Mouse (Mus musculus) ES-Bruce4 (cell line): ENCODE data around the gene Rnase4. TPM values are rescaled to one million over a fixed set of nuclear protein-coding genes. Genes with fewer than 3 reads are reported as not detected.

ENCODE experiments used
- H3K27ac ChIP-seq: 2 replicates; pipeline ENCODE4 v1.5.1; 2012; ENCODE audit warnings: low read length, inconsistent platforms; ENCODE audit not compliant: insufficient read depth
- H3K27me3 ChIP-seq: 2 replicates; pipeline ENCODE4 v1.6.1; 2012; ENCODE audit warnings: mild to moderate bottlenecking, low read length, inconsistent platforms; ENCODE audit not compliant: control insufficient read depth, poor library complexity, insufficient read depth, severe bottlenecking
- H3K36me3 ChIP-seq: 2 replicates; pipeline ENCODE4 v1.6.1; 2012; ENCODE audit warnings: inconsistent platforms, mild to moderate bottlenecking, low read length, moderate library complexity; ENCODE audit not compliant: control insufficient read depth, poor library complexity, insufficient read depth, severe bottlenecking
- H3K4me1 ChIP-seq: one replicate; pipeline ENCODE4 v1.8.1; 2011; ENCODE audit warnings: low read length; ENCODE audit not compliant: control insufficient read depth, insufficient read depth
- H3K4me3 ChIP-seq: 2 replicates; pipeline ENCODE4 v1.5.1; 2011; ENCODE audit warnings: low read depth, mild to moderate bottlenecking, low read length
- H3K9ac ChIP-seq: 2 replicates; pipeline ENCODE4 v1.6.1; 2012; ENCODE audit warnings: low read depth, mild to moderate bottlenecking, inconsistent platforms; ENCODE audit not compliant: poor library complexity, severe bottlenecking
- H3K9me3 ChIP-seq: replicated peaks from 2 replicates; pipeline ENCODE4 v1.6.1; 2012; ENCODE audit warnings: mild to moderate bottlenecking, low read length, inconsistent platforms; ENCODE audit not compliant: control insufficient read depth, poor library complexity, insufficient read depth, severe bottlenecking
- CTCF ChIP-seq: IDR thresholded peaks from one replicate; pipeline ENCODE4 v1.8.1; 2011; ENCODE audit warnings: low read depth, low read length
- EP300 ChIP-seq: IDR thresholded peaks from 2 replicates; pipeline ENCODE4 v1.6.1; 2011; ENCODE audit warnings: low read depth, low read length; ENCODE audit not compliant: insufficient read depth
- POLR2A ChIP-seq: IDR thresholded peaks from one replicate; pipeline ENCODE4 v1.8.1; 2011; ENCODE audit warnings: low read length; ENCODE audit not compliant: insufficient read depth
- polyA plus RNA-seq: library from polyadenylated mRNA; stranded (reverse); fragments of >200 nt; gene quantifications from 2 replicates; pipeline ENCODE4 v1.2.4, GENCODE M21; 2011; ENCODE audit warnings: low read depth; ENCODE audit not compliant: missing spikeins, insufficient read depth, insufficient read length

Rnase4 gene
- polyA plus RNA-seq, 1 experiment = 7.2 TPM

DNA sequence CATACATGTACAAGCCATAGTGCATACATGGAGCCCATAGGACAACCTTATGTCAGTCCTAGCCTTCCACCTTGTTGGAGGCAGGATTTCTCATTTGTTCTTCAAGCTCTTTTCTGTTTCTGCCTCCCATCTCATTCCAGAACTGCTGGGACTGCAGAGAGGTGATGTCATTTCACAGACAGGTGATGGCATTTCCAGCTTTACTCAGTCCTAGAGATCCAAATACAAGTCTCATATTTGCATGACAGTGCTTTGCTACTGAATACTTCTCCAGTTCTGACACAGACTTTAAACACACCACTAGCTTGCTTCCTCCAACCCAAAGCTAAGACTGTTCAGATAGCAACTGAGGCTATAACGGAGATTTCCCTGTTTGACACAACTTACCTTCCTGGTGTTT lies 11.7 kb upstream of the Rnase4 start:
- Histone ChIP-seq H3K27me3 (no peaks in the 10 kb centered on the region), H3K4me3 (no peak overlapping the region), H3K4me1 (peaks cover 1% of the 10 kb centered on the region), H3K36me3 (no peaks in the 10 kb centered on the region), H3K27ac (no peak overlapping the region), H3K9ac (no peak overlapping the region), H3K9me3 (no peaks in the 10 kb centered on the region)
- TF ChIP-seq EP300 (no peak), POLR2A (no peak), CTCF (no peak)

DNA sequence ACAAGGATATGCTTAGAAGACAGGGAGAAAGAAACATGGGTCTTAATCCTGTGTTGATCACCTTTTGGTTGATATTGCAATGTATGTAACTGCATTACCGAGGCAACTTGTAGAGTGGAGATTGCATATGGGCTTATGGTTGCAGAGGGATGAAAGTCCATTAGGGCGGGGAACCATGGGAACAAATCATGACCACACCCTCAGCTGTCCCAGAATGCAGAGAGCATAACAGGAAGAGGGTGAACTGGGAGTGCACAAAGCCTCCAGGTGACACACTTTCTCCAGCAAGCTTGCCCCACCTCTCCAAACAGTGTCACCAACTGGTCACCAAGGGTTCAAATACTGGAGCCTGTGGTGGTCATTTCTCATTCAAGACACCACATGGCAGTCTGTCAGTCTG lies 9.8 kb upstream of the Rnase4 start:
- Histone ChIP-seq H3K27ac (no peak overlapping the region), H3K9ac (no peak overlapping the region)
- TF ChIP-seq POLR2A = no peak
- TF ChIP-seq CTCF = no peak
- no peak for TF ChIP-seq EP300

DNA sequence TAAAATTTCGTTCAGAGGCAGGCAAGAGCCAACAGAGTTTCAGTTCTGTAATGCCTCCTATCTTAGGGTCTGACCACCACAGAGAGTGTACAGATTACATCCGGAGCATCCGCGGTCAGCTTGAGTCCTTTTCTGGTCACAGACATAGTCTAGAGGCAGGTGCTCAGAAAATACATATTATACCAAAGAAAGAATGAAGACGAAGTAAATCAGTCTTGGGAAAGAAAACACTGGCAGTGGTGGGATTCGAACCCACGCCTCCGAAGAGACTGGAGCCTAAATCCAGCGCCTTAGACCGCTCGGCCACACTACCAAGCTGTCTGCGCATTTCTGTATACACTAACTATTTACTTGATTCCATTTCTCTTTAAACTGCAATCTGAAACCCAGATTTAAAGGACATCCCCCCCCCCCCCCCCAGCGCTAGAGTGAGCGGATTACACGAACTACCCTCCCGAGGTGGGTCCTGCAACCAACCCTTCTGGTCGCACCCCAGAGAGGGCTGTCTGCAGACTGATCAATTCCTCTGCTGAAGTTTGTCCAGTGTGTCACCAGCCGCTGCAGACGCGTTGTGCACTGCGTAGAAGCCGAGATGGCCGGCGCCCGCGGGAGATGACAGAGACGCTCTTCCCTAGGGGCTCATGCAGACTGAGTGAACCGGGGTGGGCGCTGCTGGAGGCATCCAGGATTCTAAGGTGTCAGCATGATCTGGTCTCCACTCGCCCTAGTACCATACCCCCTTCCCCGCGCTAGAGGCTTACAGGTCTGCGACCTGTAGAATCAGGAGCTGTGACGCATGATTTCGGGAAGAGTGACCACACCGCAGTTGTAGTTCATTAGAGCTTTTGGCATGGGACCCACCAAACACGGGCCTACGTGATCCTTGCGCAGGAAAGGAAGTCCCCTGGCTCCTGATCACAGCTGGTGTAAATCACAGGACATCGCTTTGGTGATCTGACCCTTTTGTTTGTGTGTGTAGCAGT lies 8.0 kb upstream of the Rnase4 start:
- H3K4me3 ChIP-seq = peak overlapping the region; percentile 83
- no peaks in the 10 kb centered on the region for H3K27me3 ChIP-seq
- no peaks in the 10 kb centered on the region for H3K9me3 ChIP-seq
- H3K9ac ChIP-seq = peak overlapping the region; percentile 9
- H3K27ac ChIP-seq = no peak overlapping the region
- TF ChIP-seq CTCF (no peak), POLR2A (no peak), EP300 (no peak)
- no peaks in the 10 kb centered on the region for H3K36me3 ChIP-seq
- peaks cover 1% of the 10 kb centered on the region for H3K4me1 ChIP-seq

More for the DNA sequence above, 9.8 kb upstream of the Rnase4 start:
- Histone ChIP-seq H3K27me3 (no peaks in the 10 kb centered on the region), H3K4me1 (peaks cover 1% of the 10 kb centered on the region), H3K9me3 (no peaks in the 10 kb centered on the region), H3K4me3 (no peak overlapping the region), H3K36me3 (no peaks in the 10 kb centered on the region)

DNA sequence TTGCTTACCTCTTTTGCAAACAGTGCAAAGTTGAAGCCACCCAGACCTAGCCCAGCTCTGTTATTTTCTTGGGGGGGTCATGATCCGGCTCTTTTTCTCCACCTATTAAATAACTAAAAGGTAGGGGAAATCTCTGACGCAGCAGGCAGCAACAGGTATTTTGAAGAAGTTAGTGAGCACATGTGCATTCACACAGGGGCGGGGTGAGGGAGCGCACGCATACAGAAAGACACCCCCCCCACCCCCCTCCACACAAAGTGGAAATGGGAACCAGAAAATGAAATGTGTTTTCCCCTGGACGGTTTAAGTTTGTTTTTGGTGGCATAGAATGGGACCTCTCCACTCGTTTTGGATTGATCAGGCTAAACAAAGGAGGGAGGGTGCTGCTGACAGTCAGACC lies 7.1 kb upstream of the Rnase4 start:
- H3K27ac ChIP-seq = no peak overlapping the region
- peak overlapping the region; percentile 9; the same call in 1 of the 2 replicates for H3K9ac ChIP-seq
- no peaks in the 10 kb centered on the region for H3K9me3 ChIP-seq
- no peaks in the 10 kb centered on the region for H3K36me3 ChIP-seq
- TF ChIP-seq CTCF (no peak), EP300 (no peak), POLR2A (no peak)
- no peaks in the 10 kb centered on the region for H3K27me3 ChIP-seq
- no peak overlapping the region; the same call in 1 of the 2 replicates for H3K4me3 ChIP-seq
- peaks cover 1% of the 10 kb centered on the region for H3K4me1 ChIP-seq

DNA sequence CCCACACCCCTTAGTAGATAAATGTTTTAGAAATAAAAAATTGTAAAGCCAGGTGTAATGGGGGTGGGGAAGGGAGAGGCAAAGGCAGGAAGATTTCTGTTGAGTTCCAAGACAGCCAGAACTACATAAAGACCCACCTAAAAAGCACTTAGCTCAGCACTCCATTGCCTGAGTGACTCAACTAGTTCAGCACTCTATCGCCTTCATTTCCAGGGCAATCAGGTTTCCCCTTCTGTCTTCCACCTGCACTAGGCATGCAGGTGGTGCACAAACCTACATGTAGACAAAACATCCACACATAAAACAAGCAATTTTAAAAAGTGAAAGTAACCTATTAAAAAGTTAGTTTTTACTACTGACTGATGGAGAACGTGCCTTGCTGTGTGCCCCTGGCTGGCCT lies 5.8 kb upstream of the Rnase4 start:
- Histone ChIP-seq H3K4me3 (no peak overlapping the region), H3K9ac (no peak overlapping the region), H3K27me3 (no peaks in the 10 kb centered on the region), H3K9me3 (no peaks in the 10 kb centered on the region), H3K4me1 (peaks cover 1% of the 10 kb centered on the region), H3K36me3 (no peaks in the 10 kb centered on the region), H3K27ac (no peak overlapping the region)
- TF ChIP-seq CTCF (no peak), EP300 (no peak), POLR2A (no peak)

DNA sequence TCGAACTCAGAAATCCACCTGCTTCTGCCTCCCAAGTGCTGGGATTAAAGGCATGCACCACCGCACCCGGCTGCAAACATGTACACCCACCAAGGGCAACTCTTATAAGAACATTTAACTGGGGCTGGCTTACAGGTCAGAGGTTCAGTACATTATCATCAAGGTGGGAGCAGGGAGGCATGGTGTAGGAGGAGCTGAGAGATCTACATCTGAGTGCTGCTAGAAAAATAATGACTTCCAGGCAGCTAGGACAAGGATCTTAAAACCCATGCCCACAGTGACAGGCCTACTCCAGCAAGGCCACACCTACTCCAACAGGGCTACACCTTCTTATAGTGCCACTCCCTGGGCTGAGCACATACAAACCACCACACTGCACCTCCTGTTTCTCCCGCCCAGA lies 5.0 kb upstream of the Rnase4 start:
- TF ChIP-seq POLR2A = no peak
- TF ChIP-seq CTCF = no peak
- no peak for TF ChIP-seq EP300
- Histone ChIP-seq H3K4me3 (no peak overlapping the region), H3K36me3 (no peaks in the 10 kb centered on the region), H3K9me3 (no peaks in the 10 kb centered on the region), H3K27ac (no peak overlapping the region), H3K9ac (no peak overlapping the region), H3K4me1 (peaks cover 1% of the 10 kb centered on the region), H3K27me3 (no peaks in the 10 kb centered on the region)
